Mouse (Mus musculus) E14TG2a.4 (cell line): Measurements from ENCODE around the gene Tssk2.

Source experiments
- CTCF ChIP-seq: conservative IDR thresholded peaks from 2 replicates; pipeline ENCODE4 v1.5.1; 2014; ENCODE audit warnings: low read length
- NANOG ChIP-seq: IDR thresholded peaks from 2 replicates; pipeline ENCODE4 v1.6.1; 2014; ENCODE audit warnings: borderline replicate concordance, low read length, mixed read lengths
- POU5F1 ChIP-seq: IDR thresholded peaks from 2 replicates; pipeline ENCODE4 v1.6.1; 2014; ENCODE audit warnings: low read length, borderline replicate concordance

GRCm38 (mm10) chr16:17889689-17890341, 8.6 kb upstream of the Tssk2 start:
- no peak for TF ChIP-seq CTCF
- no peak for TF ChIP-seq NANOG
- TF ChIP-seq POU5F1, result no peak
